Mouse (Mus musculus): ENCODE results near the gene F2rl2. TPM values are rescaled to one million over a fixed set of nuclear protein-coding genes. Genes with fewer than 3 reads are reported as not detected.

Gene F2rl2
- polyA plus RNA-seq, 1 experiment from 2014 or later = 0.64 TPM

DNA sequence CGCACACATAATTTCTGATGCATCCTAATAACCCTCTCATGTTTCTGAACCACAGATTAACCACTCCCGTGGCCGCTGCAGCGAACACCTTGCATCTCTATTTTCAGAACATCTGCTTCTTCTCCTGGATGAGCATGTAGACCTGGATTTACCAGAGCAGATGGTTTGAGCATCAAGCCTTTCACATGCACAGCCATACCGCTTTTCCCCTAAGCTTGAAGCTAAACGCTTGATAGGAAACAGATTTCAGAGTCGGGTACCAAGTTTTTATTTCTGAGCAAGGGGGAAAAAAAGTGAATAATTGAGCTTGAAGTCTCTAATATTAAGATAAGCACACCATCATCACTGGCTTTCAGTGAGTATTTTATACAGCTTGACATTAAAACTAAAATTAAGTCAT lies 50.4 kb downstream of the F2rl2 start:
- no peak for ATAC-seq (ENCODE audit: low read depth)
- H3K4me1 ChIP-seq (replicated peaks; ENCODE audit: control insufficient read depth, insufficient read depth, low read length) = peaks cover 41% of the 10 kb centered on the region
- no peaks in the 10 kb centered on the region for H3K27me3 ChIP-seq (ENCODE audit: control insufficient read depth, insufficient read depth, low read depth, low read length)
- H3K36me3 ChIP-seq (ENCODE audit: control insufficient read depth, insufficient read depth, low read length) = no peaks in the 10 kb centered on the region
- no peaks in the 10 kb centered on the region for H3K9me3 ChIP-seq (ENCODE audit: control insufficient read depth, low read length)
- WGBS = 60% methylated on average over 7 of the region's 7 CpGs
- no peak overlapping the region for H3K4me2 ChIP-seq (ENCODE audit: low read depth, low read length)
- H3K9ac ChIP-seq (ENCODE audit: low read length) = no peak overlapping the region
- no peak overlapping the region for H3K4me3 ChIP-seq (ENCODE audit: low read length)
- H3K27ac ChIP-seq (ENCODE audit: low read length) = no peak overlapping the region

DNA sequence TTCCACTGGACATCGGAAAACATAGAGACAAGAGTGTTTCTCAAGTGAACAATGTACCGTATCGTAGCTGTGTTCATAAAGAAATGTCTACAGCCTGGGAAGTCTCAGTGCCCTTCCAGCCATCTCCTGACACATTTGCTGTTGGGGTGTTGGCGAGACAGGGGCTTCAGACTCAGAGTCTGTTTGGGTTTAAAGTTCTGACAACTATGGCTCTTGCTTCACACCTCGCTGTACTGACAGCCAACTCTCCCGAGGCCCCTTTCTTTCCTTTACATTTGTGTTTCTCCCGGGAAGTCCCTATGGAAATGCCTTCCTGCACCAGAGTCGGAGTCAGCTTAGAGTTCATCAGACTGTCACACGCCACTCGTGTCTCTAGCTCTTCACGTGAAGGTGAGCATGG lies 50.9 kb downstream of the F2rl2 start:
- Histone ChIP-seq H3K27ac (ENCODE audit: low read length) (no peak overlapping the region), H3K4me3 (ENCODE audit: low read length) (no peak overlapping the region), H3K9me3 (ENCODE audit: control insufficient read depth, low read length) (no peaks in the 10 kb centered on the region), H3K4me1 (replicated peaks; ENCODE audit: control insufficient read depth, insufficient read depth, low read length) (peaks cover 37% of the 10 kb centered on the region), H3K9ac (ENCODE audit: low read length) (no peak overlapping the region), H3K4me2 (ENCODE audit: low read depth, low read length) (no peak overlapping the region), H3K36me3 (ENCODE audit: control insufficient read depth, insufficient read depth, low read length) (no peaks in the 10 kb centered on the region), H3K27me3 (ENCODE audit: control insufficient read depth, insufficient read depth, low read depth, low read length) (no peaks in the 10 kb centered on the region)
- WGBS = 52% methylated on average over 11 of the region's 11 CpGs
- ATAC-seq (ENCODE audit: low read depth) = no peak

Other genes starting within 250 kb of the F2rl2 start
- not detected in 2 replicates for gene S100z, start 218.1 kb upstream of the F2rl2 start, polyA plus RNA-seq (2015; fragmentation: Nextera tagmentation; extraction: Ambion mirVana)
- 5.5 and 5.8 TPM in 2 replicates for gene F2rl1, start 171.6 kb upstream of the F2rl2 start, polyA plus RNA-seq (2015; fragmentation: Nextera tagmentation; extraction: Ambion mirVana)
- gene F2r, start 78.4 kb upstream of the F2rl2 start, polyA plus RNA-seq (2015; fragmentation: Nextera tagmentation; extraction: Ambion mirVana) = 123 and 124 TPM in 2 replicates
- gene Iqgap2, start 195.1 kb downstream of the F2rl2 start, polyA plus RNA-seq (2015; fragmentation: Nextera tagmentation; extraction: Ambion mirVana) = 4.5 and 5.2 TPM in 2 replicates

Data from lung, embryonic 16.5 days (tissue).